Comparison of ENCODE assay signal across 7 mouse cellular contexts in the genomic region with DNA sequence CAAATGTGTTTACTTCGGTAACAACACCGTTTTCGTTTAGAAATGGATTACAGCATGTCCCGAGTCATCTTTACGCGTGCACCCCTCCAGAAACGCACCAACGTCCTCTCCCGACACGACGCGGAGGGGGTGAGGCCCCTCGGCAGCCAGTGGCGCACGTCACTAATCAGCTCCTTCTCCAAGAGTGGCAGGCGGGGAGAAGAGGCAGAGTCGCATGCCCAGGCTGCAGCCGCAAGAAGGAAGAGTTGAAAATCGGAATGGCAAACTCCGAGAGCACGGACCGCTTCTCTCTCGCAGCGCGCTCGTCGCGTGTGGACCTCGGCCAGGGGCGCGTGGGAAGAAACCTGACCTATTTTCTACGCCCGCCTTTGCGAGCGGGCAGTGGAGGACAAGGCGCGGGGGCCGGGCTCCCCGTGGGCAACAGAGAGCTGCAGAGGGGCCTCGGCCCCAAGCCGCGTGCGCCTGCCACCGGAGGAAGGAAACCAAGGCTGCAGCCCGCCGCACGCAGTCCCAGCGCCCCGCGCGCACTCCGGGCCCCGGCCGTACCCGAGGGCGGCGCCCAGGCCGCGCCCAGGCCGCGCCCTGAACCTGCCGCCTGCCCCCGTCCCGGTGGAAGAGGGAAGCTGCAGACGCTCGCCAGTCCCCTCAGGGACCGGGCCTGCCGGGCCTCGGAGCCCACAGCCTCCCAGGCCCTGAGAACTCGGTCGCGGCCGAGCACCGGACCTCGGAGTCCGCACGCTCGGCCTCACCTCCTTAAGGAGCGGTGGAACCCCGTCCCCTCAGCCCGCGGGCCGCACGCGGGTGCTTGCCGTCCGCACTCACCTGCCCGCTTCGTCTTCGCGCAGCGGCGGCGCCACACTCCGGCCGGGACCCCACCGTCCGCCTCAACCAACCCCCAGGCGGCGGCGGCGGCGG. TPM values are rescaled to one million over a fixed set of nuclear protein-coding genes. Genes with fewer than 3 reads are reported as not detected.
DNase-seq lines count a peak whose midpoint lies in the region; ATAC-seq and TF ChIP-seq lines count a peak whose summit lies in the region.

No protein-coding gene starts in this region.

- peak; percentile 32 for ATAC-seq in Patski
- peak; percentile 21 for ATAC-seq in forebrain, postnatal 0 days
- ATAC-seq in hindbrain, embryonic 13.5 days (ENCODE audit: low FRiP score): peak; percentile 57

- POLR2A ChIA-PET in Patski (lab: Charles Lee): no interaction called here

- in situ Hi-C loops in Patski (cut with MboI; ENCODE audit: low pct_unique_long_range_greater_than_20kb): no loop called here

- H3K27ac ChIP-seq in forebrain, postnatal 0 days (ENCODE audit: low read depth, low read length): peak overlapping the region; percentile 72
- peak overlapping the region; percentile 89 for H3K27ac ChIP-seq in hindbrain, embryonic 13.5 days

- 5% methylated on average over 97 of the region's 103 CpGs for WGBS in forebrain, postnatal 0 days
- under 1% methylated on average over 94 of the region's 103 CpGs for WGBS in hindbrain, embryonic 13.5 days

- no peak for TF ChIP-seq CTCF in Patski (IDR thresholded peaks at IDR 0.05)
- TF ChIP-seq CTCF in forebrain, postnatal 0 days (IDR thresholded peaks at IDR 0.05; ENCODE audit: low read depth): no peak

- H3K4me2 ChIP-seq in forebrain, postnatal 0 days (ENCODE audit: low read depth): peak overlapping the region; percentile 77
- H3K4me2 ChIP-seq in hindbrain, embryonic 13.5 days: peak overlapping the region; percentile 85

- peak overlapping the region; percentile 95 for H3K4me3 ChIP-seq in forebrain, postnatal 0 days (ENCODE audit: low read depth, low read length)
- peak overlapping the region; percentile 100 for H3K4me3 ChIP-seq in hindbrain, embryonic 13.5 days

- H3K9ac ChIP-seq in forebrain, postnatal 0 days: peak overlapping the region; percentile 90
- H3K9ac ChIP-seq in hindbrain, embryonic 13.5 days: peak overlapping the region; percentile 96

- peaks cover 9% of the 10 kb centered on the region; the same call in 1 of the 2 replicates for H3K36me3 ChIP-seq in forebrain, postnatal 0 days (ENCODE audit: insufficient read depth)
- peaks cover 16% of the 10 kb centered on the region for H3K36me3 ChIP-seq in hindbrain, embryonic 13.5 days

- H3K4me1 ChIP-seq in forebrain, postnatal 0 days (ENCODE audit: insufficient read depth): peaks cover 14% of the 10 kb centered on the region
- peaks cover 32% of the 10 kb centered on the region for H3K4me1 ChIP-seq in hindbrain, embryonic 13.5 days (replicated peaks)

- no peaks in the 10 kb centered on the region for H3K9me3 ChIP-seq in forebrain, postnatal 0 days (ENCODE audit: low read length)
- H3K9me3 ChIP-seq in hindbrain, embryonic 13.5 days: no peaks in the 10 kb centered on the region

- CTCF ChIA-PET in Patski (lab: Charles Lee): no interaction called here

- no peak for DNase-seq in Patski (ENCODE audit: low read depth, low spot score)
- DNase-seq in cerebellum, adult 18-20 months: peak; percentile 59 to 68
- peak; percentile 71 for DNase-seq in forebrain, postnatal 0 days
- peak; percentile 59 to 65 for DNase-seq in layer of hippocampus, postnatal 36 days
- peak; percentile 60 to 71 for DNase-seq in lung, postnatal 4 days
- DNase-seq in right cerebral cortex, postnatal 14 days: peak; percentile 70

- no peaks in the 10 kb centered on the region for H3K27me3 ChIP-seq in Patski
- H3K27me3 ChIP-seq in forebrain, postnatal 0 days (ENCODE audit: insufficient read depth, low read length): no peaks in the 10 kb centered on the region
- no peaks in the 10 kb centered on the region for H3K27me3 ChIP-seq in hindbrain, embryonic 13.5 days

RNA-seq across cellular contexts. Expression of a gene that starts 0.5 kb away (rescaled TPM):
- polyA plus RNA-seq in Patski (2021): 84.2 TPM
- 124 and 126 TPM in 2 replicates for total RNA-seq in forebrain, postnatal 0 days (2014; rRNA removed)
- polyA plus RNA-seq in forebrain, postnatal 0 days (2015; fragmentation: Nextera tagmentation; extraction: Ambion mirVana): 92.5 and 102 TPM in 2 replicates
- polyA plus RNA-seq in hindbrain, embryonic 13.5 days (2015; fragmentation: Nextera tagmentation; extraction: Ambion mirVana): 99.7 and 102 TPM in 2 replicates
- total RNA-seq in layer of hippocampus, postnatal 36 days (2021): 100 to 1,000 TPM; 136 to 150 TPM

RNA-seq across cellular contexts. Expression of a gene that starts 0.8 kb away (rescaled TPM):
- 26.0 TPM for polyA plus RNA-seq in Patski (2021)
- total RNA-seq in forebrain, postnatal 0 days (2014; rRNA removed): 13.5 TPM in 2 replicates
- 1.9 and 2.4 TPM in 2 replicates for polyA plus RNA-seq in forebrain, postnatal 0 days (2015; fragmentation: Nextera tagmentation; extraction: Ambion mirVana)
- polyA plus RNA-seq in hindbrain, embryonic 13.5 days (2015; fragmentation: Nextera tagmentation; extraction: Ambion mirVana): 3.8 and 4.0 TPM in 2 replicates
- total RNA-seq in layer of hippocampus, postnatal 36 days (2021): 10 to 100 TPM; 26.9 to 31.2 TPM
